In genomic region chr4:57846381-57846990, GRCm38 (mm10) we compare ENCODE assay signal across 8 mouse cellular contexts.
DNase-seq lines count a peak whose midpoint lies in the region; ATAC-seq and TF ChIP-seq lines count a peak whose summit lies in the region.

No protein-coding gene starts in this region.

- TF ChIP-seq EP300 in stomach, postnatal 0 days (optimal IDR thresholded peaks at IDR 0.05), result no peak

- no peak for ATAC-seq in forebrain, embryonic 11.5 days (replicated peaks; ENCODE audit: low FRiP score)
- no peak for ATAC-seq in forebrain, embryonic 14.5 days
- ATAC-seq in megakaryocyte, adult 5-6 weeks (ENCODE audit: poor library complexity, severe bottlenecking), result no peak
- no peak for ATAC-seq in liver, embryonic 12.5 days
- ATAC-seq in stomach, postnatal 0 days (ENCODE audit: low FRiP score, low TSS enrichment), result no peak

- peak overlapping the region; percentile 60 for H3K9ac ChIP-seq in forebrain, embryonic 11.5 days (ENCODE audit: low read length)
- no peak overlapping the region for H3K9ac ChIP-seq in forebrain, embryonic 14.5 days (ENCODE audit: low read length)
- no peak overlapping the region for H3K9ac ChIP-seq in liver, embryonic 12.5 days
- H3K9ac ChIP-seq in stomach, postnatal 0 days (ENCODE audit: low read length), result peak overlapping the region; percentile 65

- H3K4me2 ChIP-seq in forebrain, embryonic 11.5 days (ENCODE audit: low read depth, low read length, severe bottlenecking), result peak overlapping the region; percentile 55; the same call in 1 of the 2 replicates
- no peak overlapping the region for H3K4me2 ChIP-seq in forebrain, embryonic 14.5 days (ENCODE audit: low read length)
- H3K4me2 ChIP-seq in liver, embryonic 12.5 days, result peak overlapping the region; percentile 34; the same call in 1 of the 2 replicates
- peak overlapping the region; percentile 57 for H3K4me2 ChIP-seq in stomach, postnatal 0 days (replicated peaks; ENCODE audit: low read depth)

- 61% methylated on average over 11 of the region's 12 CpGs for WGBS in forebrain, embryonic 11.5 days
- 51% methylated on average over 12 of the region's 12 CpGs for WGBS in forebrain, embryonic 14.5 days
- 39% methylated on average over 11 of the region's 12 CpGs for WGBS in liver, embryonic 12.5 days (ENCODE audit: insufficient replicate concordance)
- WGBS in stomach, postnatal 0 days, result 29% methylated on average over 12 of the region's 12 CpGs

- H3K4me1 ChIP-seq in forebrain, embryonic 11.5 days (replicated peaks; ENCODE audit: control insufficient read depth, insufficient read depth, low read length), result peaks cover 15% of the 10 kb centered on the region; the same call in 1 of the 2 replicates
- H3K4me1 ChIP-seq in forebrain, embryonic 14.5 days (ENCODE audit: control insufficient read depth, insufficient read depth, low read length), result peaks cover 5% of the 10 kb centered on the region; the same call in 1 of the 2 replicates
- H3K4me1 ChIP-seq in megakaryocyte, embryonic 14.5 days, result peaks cover 41% of the 10 kb centered on the region
- peaks cover 10% of the 10 kb centered on the region for H3K4me1 ChIP-seq in liver, embryonic 12.5 days
- H3K4me1 ChIP-seq in stomach, postnatal 0 days (replicated peaks; ENCODE audit: control insufficient read depth, insufficient read depth), result peaks cover 9% of the 10 kb centered on the region

- TF ChIP-seq CTCF in stomach, postnatal 0 days (IDR thresholded peaks at IDR 0.05; ENCODE audit: low read depth), result no peak

- no peak overlapping the region for H3K4me3 ChIP-seq in forebrain, embryonic 11.5 days (ENCODE audit: low read depth, low read length)
- H3K4me3 ChIP-seq in forebrain, embryonic 14.5 days (ENCODE audit: low read depth, low read length), result no peak overlapping the region
- H3K4me3 ChIP-seq in megakaryocyte, embryonic 14.5 days (replicated peaks), result peak overlapping the region; percentile 89
- H3K4me3 ChIP-seq in liver, embryonic 12.5 days, result 0 out of 2 replicates have a peak overlapping the region, but pooled peaks have one; percentile 16
- peak overlapping the region; percentile 45 for H3K4me3 ChIP-seq in stomach, postnatal 0 days (ENCODE audit: low read depth, low read length)

- H3K27me3 ChIP-seq in forebrain, embryonic 11.5 days (ENCODE audit: control insufficient read depth, insufficient read depth, low read length), result no peaks in the 10 kb centered on the region
- H3K27me3 ChIP-seq in forebrain, embryonic 14.5 days (replicated peaks; ENCODE audit: control insufficient read depth, insufficient read depth, low read length), result no peaks in the 10 kb centered on the region
- no peaks in the 10 kb centered on the region for H3K27me3 ChIP-seq in megakaryocyte, embryonic 14.5 days (replicated peaks)
- H3K27me3 ChIP-seq in liver, embryonic 12.5 days (replicated peaks), result no peaks in the 10 kb centered on the region
- H3K27me3 ChIP-seq in stomach, postnatal 0 days (ENCODE audit: control insufficient read depth, insufficient read depth, low read length), result no peaks in the 10 kb centered on the region

- H3K9me3 ChIP-seq in forebrain, embryonic 11.5 days (ENCODE audit: control insufficient read depth, low read length), result no peaks in the 10 kb centered on the region
- no peaks in the 10 kb centered on the region for H3K9me3 ChIP-seq in forebrain, embryonic 14.5 days (replicated peaks; ENCODE audit: control insufficient read depth, low read length)
- H3K9me3 ChIP-seq in megakaryocyte, embryonic 14.5 days, result no peaks in the 10 kb centered on the region
- H3K9me3 ChIP-seq in liver, embryonic 12.5 days (replicated peaks), result no peaks in the 10 kb centered on the region
- no peaks in the 10 kb centered on the region for H3K9me3 ChIP-seq in stomach, postnatal 0 days (ENCODE audit: control insufficient read depth, low read length)

- peak overlapping the region; percentile 63; the same call in 1 of the 2 replicates for H3K27ac ChIP-seq in forebrain, embryonic 11.5 days (ENCODE audit: low read depth, low read length)
- no peak overlapping the region for H3K27ac ChIP-seq in forebrain, embryonic 14.5 days (ENCODE audit: low read depth, low read length)
- no peak overlapping the region for H3K27ac ChIP-seq in liver, embryonic 12.5 days
- peak overlapping the region; percentile 91 for H3K27ac ChIP-seq in stomach, postnatal 0 days (replicated peaks)

- no peak for DNase-seq in forebrain, embryonic 11.5 days (ENCODE audit: low spot score)
- no peak for DNase-seq in forebrain, embryonic 14.5 days (ENCODE audit: low spot score)
- peak; percentile 31 for DNase-seq in stomach, postnatal 0 days (ENCODE audit: low spot score)
- no peak for DNase-seq in cerebellum, postnatal 4 days (ENCODE audit: low spot score in 2 of 2)
- no peak for DNase-seq in adrenal gland, adult 8-10 months

- H3K36me3 ChIP-seq in forebrain, embryonic 11.5 days (ENCODE audit: control insufficient read depth, insufficient read depth, low read length), result no peaks in the 10 kb centered on the region
- no peaks in the 10 kb centered on the region for H3K36me3 ChIP-seq in forebrain, embryonic 14.5 days (ENCODE audit: control insufficient read depth, insufficient read depth, low read length)
- H3K36me3 ChIP-seq in megakaryocyte, embryonic 14.5 days (replicated peaks; ENCODE audit: low read length), result peaks cover 3% of the 10 kb centered on the region
- no peaks in the 10 kb centered on the region for H3K36me3 ChIP-seq in liver, embryonic 12.5 days
- peaks cover 2% of the 10 kb centered on the region; the same call in 1 of the 2 replicates for H3K36me3 ChIP-seq in stomach, postnatal 0 days (ENCODE audit: control insufficient read depth, insufficient read depth, low read length)

Comparison
In these comparisons a context has a peak if more than half of its experiments do, and no peak if none do; other contexts are left out.
1. H3K27ac ChIP-seq: peak in forebrain, embryonic 11.5 days (single experiment) and stomach, postnatal 0 days (single experiment); none in forebrain, embryonic 14.5 days (single experiment) and liver, embryonic 12.5 days (single experiment).
2. H3K9ac ChIP-seq: peak in forebrain, embryonic 11.5 days (single experiment) and stomach, postnatal 0 days (single experiment); none in forebrain, embryonic 14.5 days (single experiment) and liver, embryonic 12.5 days (single experiment).
3. H3K4me3 ChIP-seq: peak in megakaryocyte, embryonic 14.5 days (single experiment), liver, embryonic 12.5 days (single experiment) and stomach, postnatal 0 days (single experiment); none in forebrain, embryonic 11.5 days (single experiment) and forebrain, embryonic 14.5 days (single experiment).